9 mouse cellular contexts compared by ENCODE assay signal in the genomic region with DNA sequence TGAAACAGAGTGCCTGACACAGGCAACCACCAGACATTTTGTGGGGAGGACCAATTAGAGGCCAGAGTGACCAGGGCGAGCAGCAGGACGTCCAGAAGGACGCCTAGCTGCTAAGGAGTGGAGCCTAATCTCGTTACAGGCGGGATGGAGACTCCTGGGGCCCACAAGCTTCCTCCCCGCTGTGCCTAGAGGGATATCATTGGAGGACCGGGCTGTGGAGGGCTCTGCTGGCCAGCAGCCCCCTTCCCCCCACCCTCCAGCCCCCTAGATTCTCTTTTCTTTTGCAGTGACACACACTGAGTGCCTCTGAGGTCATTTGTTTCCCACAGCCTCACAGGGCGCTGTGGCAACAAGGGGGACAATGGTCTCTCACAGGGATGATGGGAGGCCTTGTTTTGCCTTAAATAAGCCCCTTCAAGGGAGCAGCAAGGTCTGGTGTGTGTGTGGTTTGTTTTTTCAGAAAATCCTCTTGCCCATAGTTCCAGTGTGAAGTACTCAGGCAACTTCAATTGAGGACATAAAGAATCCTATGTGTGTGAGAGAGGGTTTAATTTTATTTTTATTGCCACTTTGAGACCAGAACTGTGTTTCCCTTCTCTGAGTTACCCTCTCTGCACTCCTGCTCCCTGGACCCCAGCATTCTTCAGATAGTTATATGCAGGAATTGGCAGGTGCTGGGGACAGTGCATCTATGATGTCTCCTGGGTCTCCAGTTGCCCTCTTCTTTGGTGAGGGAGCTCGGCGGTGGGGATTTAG.
DNase-seq lines count a peak whose midpoint lies in the region; ATAC-seq and TF ChIP-seq lines count a peak whose summit lies in the region.
"Had no signal": no experiment of that assay in that cellular context is flagged by ENCODE, and none has a peak within 500 bp of the region (broad histone marks: within the 10 kb centered on the region; RNA-seq: fewer than 3 reads in every experiment).

No protein-coding gene starts in this region.

- no peaks in the 10 kb centered on the region for H3K36me3 ChIP-seq in intestine, embryonic 14.5 days (ENCODE audit: control insufficient read depth, insufficient read depth, low read length)
- H3K36me3 ChIP-seq in intestine, postnatal 0 days (ENCODE audit: control insufficient read depth, insufficient read depth): no peaks in the 10 kb centered on the region
- no peaks in the 10 kb centered on the region for H3K36me3 ChIP-seq in hindbrain, embryonic 14.5 days (replicated peaks; ENCODE audit: control insufficient read depth, insufficient read depth)
- H3K36me3 ChIP-seq in midbrain, embryonic 16.5 days (ENCODE audit: control insufficient read depth, insufficient read depth, low read length): no peaks in the 10 kb centered on the region

- no peaks in the 10 kb centered on the region for H3K9me3 ChIP-seq in intestine, embryonic 14.5 days (ENCODE audit: control insufficient read depth, low read length)
- no peaks in the 10 kb centered on the region for H3K9me3 ChIP-seq in intestine, postnatal 0 days (ENCODE audit: control insufficient read depth)
- H3K9me3 ChIP-seq in hindbrain, embryonic 14.5 days (ENCODE audit: control insufficient read depth, low read length): no peaks in the 10 kb centered on the region
- no peaks in the 10 kb centered on the region for H3K9me3 ChIP-seq in midbrain, embryonic 16.5 days (replicated peaks; ENCODE audit: control insufficient read depth, low read length, poor library complexity, severe bottlenecking)

- H3K9ac ChIP-seq in intestine, embryonic 14.5 days (ENCODE audit: low read length): no peak overlapping the region
- H3K9ac ChIP-seq in intestine, postnatal 0 days (ENCODE audit: low read depth, low read length): no peak overlapping the region
- no peak overlapping the region for H3K9ac ChIP-seq in hindbrain, embryonic 14.5 days
- H3K9ac ChIP-seq in midbrain, embryonic 16.5 days (ENCODE audit: low read depth, low read length): no peak overlapping the region

- no peak for TF ChIP-seq CTCF in intestine, postnatal 0 days (IDR thresholded peaks at IDR 0.05; ENCODE audit: low read depth)

- H3K27me3 ChIP-seq in intestine, embryonic 14.5 days (replicated peaks; ENCODE audit: control insufficient read depth, insufficient read depth, low read length): no peaks in the 10 kb centered on the region
- H3K27me3 ChIP-seq in intestine, postnatal 0 days (replicated peaks; ENCODE audit: control insufficient read depth, insufficient read depth, low read length): no peaks in the 10 kb centered on the region
- no peaks in the 10 kb centered on the region for H3K27me3 ChIP-seq in hindbrain, embryonic 14.5 days (ENCODE audit: control insufficient read depth, insufficient read depth, low read length)
- H3K27me3 ChIP-seq in midbrain, embryonic 16.5 days (ENCODE audit: control insufficient read depth, insufficient read depth, low read depth, low read length): no peaks in the 10 kb centered on the region
- H3K27me3 ChIP-seq: CH12.LX had no signal

- WGBS in intestine, embryonic 14.5 days: 55% methylated on average over 10 of the region's 10 CpGs
- WGBS in intestine, postnatal 0 days: 74% methylated on average over 10 of the region's 10 CpGs
- WGBS in hindbrain, embryonic 14.5 days: 7% methylated on average over 10 of the region's 10 CpGs
- 9% methylated on average over 10 of the region's 10 CpGs for WGBS in midbrain, embryonic 16.5 days

- H3K27ac ChIP-seq in intestine, embryonic 14.5 days (ENCODE audit: low read depth): no peak overlapping the region; the same call in 1 of the 2 replicates
- no peak overlapping the region for H3K27ac ChIP-seq in intestine, postnatal 0 days (ENCODE audit: low read depth, low read length)
- H3K27ac ChIP-seq in hindbrain, embryonic 14.5 days: peak overlapping the region; percentile 68
- H3K27ac ChIP-seq in midbrain, embryonic 16.5 days (ENCODE audit: low read length): peak overlapping the region; percentile 77

- peaks cover 25% of the 10 kb centered on the region for H3K4me1 ChIP-seq in intestine, embryonic 14.5 days (replicated peaks; ENCODE audit: control insufficient read depth, insufficient read depth, low read length)
- 0 out of 2 replicates have a peak, but pooled peaks cover 3% of the 10 kb centered on the region for H3K4me1 ChIP-seq in intestine, postnatal 0 days (replicated peaks; ENCODE audit: control insufficient read depth, insufficient read depth, low read length)
- H3K4me1 ChIP-seq in hindbrain, embryonic 14.5 days (replicated peaks; ENCODE audit: control insufficient read depth, insufficient read depth, low read length): peaks cover 21% of the 10 kb centered on the region; the same call in 1 of the 2 replicates
- no peaks in the 10 kb centered on the region; the same call in 1 of the 2 replicates for H3K4me1 ChIP-seq in midbrain, embryonic 16.5 days (ENCODE audit: control insufficient read depth, insufficient read depth, low read length)

- no peak overlapping the region for H3K4me2 ChIP-seq in intestine, embryonic 14.5 days (ENCODE audit: low read length)
- H3K4me2 ChIP-seq in intestine, postnatal 0 days (replicated peaks; ENCODE audit: low read depth): no peak overlapping the region
- H3K4me2 ChIP-seq in hindbrain, embryonic 14.5 days (replicated peaks): no peak overlapping the region
- no peak overlapping the region for H3K4me2 ChIP-seq in midbrain, embryonic 16.5 days (ENCODE audit: low read length)

- ATAC-seq in intestine, embryonic 14.5 days (replicated peaks; ENCODE audit: low FRiP score, low TSS enrichment, low read depth): peak; percentile 75
- ATAC-seq in intestine, postnatal 0 days: no peak
- ATAC-seq in hindbrain, embryonic 14.5 days (ENCODE audit: low FRiP score): peak; percentile 90
- peak; percentile 90 for ATAC-seq in midbrain, embryonic 16.5 days

- no peak overlapping the region for H3K4me3 ChIP-seq in intestine, embryonic 14.5 days (ENCODE audit: low read depth, low read length)
- H3K4me3 ChIP-seq in intestine, postnatal 0 days (ENCODE audit: low read depth, low read length): no peak overlapping the region
- no peak overlapping the region for H3K4me3 ChIP-seq in hindbrain, embryonic 14.5 days (replicated peaks; ENCODE audit: low read length)
- H3K4me3 ChIP-seq in midbrain, embryonic 16.5 days (ENCODE audit: low read depth, low read length): no peak overlapping the region

- DNase-seq in intestine, embryonic 14.5 days (ENCODE audit: low spot score): peak; percentile 51
- DNase-seq in embryo, embryonic 9.5 days (ENCODE audit: extremely low spot score): peak; percentile 80
- DNase-seq in hindbrain, embryonic 14.5 days (ENCODE audit: low spot score): peak; percentile 61
- no peak for DNase-seq in adrenal gland, postnatal 10 days
- no peak for DNase-seq in adrenal gland, postnatal 36 days
- no peak for DNase-seq in thymus, postnatal 14 days

Comparison
In these comparisons a context has a peak if more than half of its experiments do, and no peak if none do; other contexts are left out.
1. DNase-seq: peak in intestine, embryonic 14.5 days (single experiment), embryo, embryonic 9.5 days (single experiment) and hindbrain, embryonic 14.5 days (single experiment); none in adrenal gland, postnatal 10 days (single experiment), adrenal gland, postnatal 36 days (0 of 2) and thymus, postnatal 14 days (single experiment).
2. H3K27ac ChIP-seq: peak in hindbrain, embryonic 14.5 days (single experiment) and midbrain, embryonic 16.5 days (single experiment); none in intestine, embryonic 14.5 days (single experiment) and intestine, postnatal 0 days (single experiment).